Mouse (Mus musculus) myocyte (in vitro differentiated cells): ENCODE measurements around the gene Pex26.

Experiments
- CEBPB ChIP-seq: IDR thresholded peaks from 2 replicates; pipeline ENCODE4 v1.6.1; 2011; ENCODE audit warnings: mild to moderate bottlenecking, moderate library complexity; ENCODE audit not compliant: poor library complexity, insufficient read depth, severe bottlenecking
- E2F4 ChIP-seq: IDR thresholded peaks from one replicate; pipeline ENCODE4 v1.6.1; 2011; ENCODE audit warnings: mild to moderate bottlenecking, control low read depth, moderate library complexity; ENCODE audit not compliant: insufficient read depth
- MAX ChIP-seq: IDR thresholded peaks from one replicate; pipeline ENCODE4 v1.6.1; 2011; ENCODE audit warnings: low read depth, mild to moderate bottlenecking, control low read depth
- MYOD1 ChIP-seq, 3 experiments: IDR thresholded peaks; one replicate each; pipeline ENCODE4 v1.6.1; 2011; ENCODE audit warnings: control low read depth in 2 of 3, low read depth in 2 of 3, mild to moderate bottlenecking in 2 of 3, moderate library complexity in 1 of 3; ENCODE audit not compliant: insufficient read length in 2 of 3, control insufficient read depth in 1 of 3
- MYOG ChIP-seq, 3 experiments: IDR thresholded peaks; one replicate each; pipeline ENCODE4 v1.6.1; 2011; ENCODE audit warnings: control low read depth in 2 of 3, low read depth in 2 of 3, mild to moderate bottlenecking in 2 of 3; ENCODE audit not compliant: insufficient read length in 2 of 3, control insufficient read depth in 1 of 3, insufficient read depth in 1 of 3
- POLR2A ChIP-seq: IDR thresholded peaks from one replicate; pipeline ENCODE4 v1.6.1; 2011; ENCODE audit warnings: low read depth, mild to moderate bottlenecking, control low read depth, moderate library complexity; ENCODE audit not compliant: insufficient read length
- POLR2AphosphoS2 ChIP-seq: IDR thresholded peaks from one replicate; pipeline ENCODE4 v1.6.1; 2011; ENCODE audit warnings: low read depth, control low read depth; ENCODE audit not compliant: insufficient read length
- REST ChIP-seq: IDR thresholded peaks from one replicate; pipeline ENCODE4 v1.6.1; 2011; ENCODE audit warnings: mild to moderate bottlenecking, control low read depth, moderate library complexity; ENCODE audit not compliant: insufficient read depth, insufficient read length
- SRF ChIP-seq: IDR thresholded peaks from one replicate; pipeline ENCODE4 v1.6.1; 2011; ENCODE audit warnings: low read depth; ENCODE audit not compliant: control insufficient read depth, insufficient read length
- USF1 ChIP-seq: IDR thresholded peaks from one replicate; pipeline ENCODE4 v1.6.1; 2011; ENCODE audit warnings: low read depth, mild to moderate bottlenecking, control low read depth, moderate library complexity

DNA sequence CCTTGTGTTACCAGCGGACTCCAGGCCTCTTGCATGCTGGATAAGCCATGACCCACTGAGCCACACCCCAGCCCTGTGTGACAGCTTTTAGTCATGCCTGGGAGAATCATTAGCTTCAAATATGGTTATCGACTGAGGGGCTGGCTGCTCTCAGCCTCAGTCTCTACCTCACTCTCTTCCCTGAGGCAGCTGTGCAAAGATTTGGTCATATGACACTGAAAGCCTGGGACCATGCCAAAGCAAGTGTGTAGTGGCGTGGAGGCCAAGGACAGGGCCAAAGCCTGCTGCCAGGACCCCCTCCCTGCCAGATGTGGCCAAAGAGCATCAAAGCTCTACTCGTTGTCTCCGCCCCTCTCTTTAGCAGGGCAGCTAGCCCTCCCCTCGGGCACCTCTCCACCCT, 31.7 kb upstream of the Pex26 start:
- TF ChIP-seq MAX = no peak
- TF ChIP-seq POLR2A = no peak
- no peak for TF ChIP-seq MYOG (IDR thresholded peaks at IDR 0.05; ENCODE audit: control insufficient read depth in 1 of 3, insufficient read depth in 1 of 3, insufficient read length in 2 of 3, low read depth in 2 of 3)
- no peak for TF ChIP-seq E2F4
- no peak for TF ChIP-seq USF1
- no peak for TF ChIP-seq SRF
- TF ChIP-seq POLR2AphosphoS2 = no peak
- TF ChIP-seq CEBPB = no peak
- TF ChIP-seq MYOD1 (IDR thresholded peaks at IDR 0.05; ENCODE audit: control insufficient read depth in 1 of 3, insufficient read length in 2 of 3, low read depth in 2 of 3) = no peak
- no peak for TF ChIP-seq REST
